Mouse (Mus musculus): Measurements from ENCODE around the gene Gpr3.

DNA sequence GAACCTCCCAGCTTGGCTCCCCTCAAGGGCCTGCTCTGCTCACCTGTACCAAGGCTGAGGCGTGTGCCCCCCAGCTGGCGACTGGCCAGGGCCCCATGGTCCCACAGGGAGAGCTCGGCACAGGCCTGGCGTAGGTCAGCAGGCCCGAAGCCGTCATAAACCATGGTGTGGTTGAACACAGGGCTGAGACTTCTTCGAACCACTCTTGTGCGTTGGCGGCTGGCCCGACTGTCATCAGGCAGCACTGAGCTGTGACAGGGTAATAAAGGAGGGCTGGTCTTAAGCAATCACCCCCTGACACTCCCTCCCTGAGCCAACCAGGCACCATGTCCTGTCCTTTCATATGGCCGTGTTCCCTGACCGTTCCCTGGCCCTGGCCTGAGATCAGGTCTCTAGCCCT is 41.1 kb upstream of the Gpr3 start:
- TF ChIP-seq POLR2A (IDR thresholded peaks at IDR 0.05; ENCODE audit: insufficient read length, low read depth) (no peak), E2F4 (IDR thresholded peaks at IDR 0.05; ENCODE audit: insufficient read depth) (no peak), CEBPB (IDR thresholded peaks at IDR 0.05; ENCODE audit: insufficient read depth, poor library complexity, severe bottlenecking) (no peak), MAX (IDR thresholded peaks at IDR 0.05; ENCODE audit: low read depth) (no peak), TCF12 (IDR thresholded peaks at IDR 0.05; ENCODE audit: insufficient read depth, poor library complexity, severe bottlenecking) (no peak), MYOG (IDR thresholded peaks at IDR 0.05; ENCODE audit: control insufficient read depth in 1 of 3, insufficient read depth in 1 of 3, insufficient read length in 2 of 3, low read depth in 2 of 3) (no peak), TCF3 (IDR thresholded peaks at IDR 0.05; ENCODE audit: insufficient read length, low read depth) (no peak), REST (IDR thresholded peaks at IDR 0.05; ENCODE audit: insufficient read depth, insufficient read length) (no peak), USF1 (IDR thresholded peaks at IDR 0.05; ENCODE audit: low read depth) (no peak), POLR2AphosphoS2 (IDR thresholded peaks at IDR 0.05; ENCODE audit: insufficient read length, low read depth) (no peak), MYOD1 (IDR thresholded peaks at IDR 0.05; ENCODE audit: control insufficient read depth in 1 of 3, insufficient read length in 2 of 3, low read depth in 2 of 3) (no peak), SRF (IDR thresholded peaks at IDR 0.05; ENCODE audit: control insufficient read depth, insufficient read length, low read depth) (no peak)

All from myocyte (in vitro differentiated cells).